Mouse (Mus musculus): Measurements from ENCODE around the gene Slain1. TPM values are rescaled to one million over a fixed set of nuclear protein-coding genes. Genes with fewer than 3 reads are reported as not detected.
A peak's percentile ranks its signal among the peaks of the same experiment; 100 is the strongest.

The Slain1 gene
- total RNA-seq (2014; rRNA removed) (100 and 104 TPM in 2 replicates), polyA plus RNA-seq (2015; fragmentation: Nextera tagmentation; extraction: Ambion mirVana) (42.6 and 44.2 TPM in 2 replicates)

DNA sequence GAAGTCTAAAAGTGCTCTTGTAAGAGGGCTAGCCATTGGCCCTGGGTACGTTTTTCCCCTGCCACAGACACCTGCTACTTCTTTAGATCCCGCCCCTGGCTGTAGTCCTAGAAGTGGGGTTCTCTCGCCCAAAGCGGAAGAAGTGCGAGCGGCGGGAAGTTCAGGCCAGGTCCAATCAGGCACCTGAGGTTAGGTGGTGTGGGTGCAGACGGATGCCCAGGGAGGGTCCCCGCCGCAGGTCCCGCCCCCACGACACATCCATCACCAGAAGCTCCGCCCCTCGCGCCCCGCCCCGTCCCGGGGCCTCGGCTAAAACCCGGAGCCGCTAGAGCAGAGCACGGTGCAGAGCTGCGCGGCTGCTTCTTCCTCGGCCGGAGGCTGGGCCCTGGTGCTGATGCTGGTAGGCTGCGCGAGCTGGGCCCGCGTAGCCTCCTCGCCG is at the start of gene Slain1:
Gene Slain1 (plus strand): TSS at position 333 of the 439 bp plus-strand sequence.
- no peak for TF ChIP-seq CTCF (IDR thresholded peaks at IDR 0.05; ENCODE audit: low read depth)
- Histone ChIP-seq H3K4me1 (ENCODE audit: insufficient read depth) (peaks cover 24% of the 10 kb centered on the region; the same call in 1 of the 2 replicates), H3K36me3 (ENCODE audit: insufficient read depth) (no peaks in the 10 kb centered on the region), H3K9ac (peak within 1 kb of the TSS; percentile 98), H3K9me3 (ENCODE audit: low read length) (no peaks in the 10 kb centered on the region), H3K27me3 (ENCODE audit: insufficient read depth, low read length) (no peaks in the 10 kb centered on the region), H3K4me3 (ENCODE audit: low read depth, low read length) (peak within 1 kb of the TSS; percentile 68), H3K4me2 (ENCODE audit: low read depth) (peak within 1 kb of the TSS; percentile 76), H3K27ac (ENCODE audit: low read depth, low read length) (peak within 1 kb of the TSS; percentile 95)
- DNase-seq (peak; percentile 95), ATAC-seq (peak; percentile 96)
- under 1% methylated on average over 32 of the region's 32 CpGs for WGBS

DNA sequence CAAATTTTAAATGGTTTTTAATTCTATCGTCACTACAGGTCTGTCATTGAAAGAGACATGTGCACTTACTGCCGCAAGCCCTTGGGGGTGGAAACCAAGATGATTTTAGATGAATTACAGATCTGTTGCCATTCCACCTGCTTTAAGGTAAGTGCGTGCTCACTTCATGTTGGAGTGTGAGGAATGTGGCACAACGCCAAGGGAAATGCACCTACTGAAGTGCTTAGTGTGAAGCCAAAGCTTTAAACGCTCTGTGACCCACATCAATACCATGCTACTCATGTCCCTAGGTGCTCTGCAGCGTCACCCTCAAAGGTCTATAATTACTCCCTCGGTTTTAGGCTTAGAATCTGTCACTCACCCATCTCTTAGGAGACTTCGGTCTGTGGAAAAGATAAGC is 42.0 kb upstream of the Slain1 start:
- Histone ChIP-seq H3K4me3 (ENCODE audit: low read depth, low read length) (no peak overlapping the region), H3K27me3 (ENCODE audit: insufficient read depth, low read length) (no peaks in the 10 kb centered on the region), H3K4me2 (ENCODE audit: low read depth) (no peak overlapping the region), H3K36me3 (ENCODE audit: insufficient read depth) (no peaks in the 10 kb centered on the region), H3K9me3 (ENCODE audit: low read length) (no peaks in the 10 kb centered on the region), H3K9ac (no peak overlapping the region), H3K4me1 (ENCODE audit: insufficient read depth) (no peaks in the 10 kb centered on the region), H3K27ac (ENCODE audit: low read depth, low read length) (no peak overlapping the region)
- WGBS: 82% methylated on average over 8 of the region's 8 CpGs
- no peak for DNase-seq
- no peak for TF ChIP-seq CTCF (IDR thresholded peaks at IDR 0.05; ENCODE audit: low read depth)
- ATAC-seq: no peak

GRCm38 (mm10) chr14:103613573-103614271 is 36.3 kb upstream of the Slain1 start:
- DNase-seq: peak; percentile 13
- peak overlapping the region; percentile 62 for H3K27ac ChIP-seq (ENCODE audit: low read depth, low read length)
- H3K9me3 ChIP-seq (ENCODE audit: low read length): no peaks in the 10 kb centered on the region
- H3K36me3 ChIP-seq (ENCODE audit: insufficient read depth): no peaks in the 10 kb centered on the region
- 24% methylated on average over 6 of the region's 6 CpGs for whole genome bisulfite sequencing
- no peak for TF ChIP-seq CTCF (IDR thresholded peaks at IDR 0.05; ENCODE audit: low read depth)
- no peak overlapping the region for H3K9ac ChIP-seq
- no peaks in the 10 kb centered on the region for H3K4me1 ChIP-seq (ENCODE audit: insufficient read depth)
- H3K4me2 ChIP-seq (ENCODE audit: low read depth): no peak overlapping the region
- no peaks in the 10 kb centered on the region for H3K27me3 ChIP-seq (ENCODE audit: insufficient read depth, low read length)
- no peak overlapping the region for H3K4me3 ChIP-seq (ENCODE audit: low read depth, low read length)
- ATAC-seq: peak; percentile 71; the same call in 1 of the 2 replicates

DNA sequence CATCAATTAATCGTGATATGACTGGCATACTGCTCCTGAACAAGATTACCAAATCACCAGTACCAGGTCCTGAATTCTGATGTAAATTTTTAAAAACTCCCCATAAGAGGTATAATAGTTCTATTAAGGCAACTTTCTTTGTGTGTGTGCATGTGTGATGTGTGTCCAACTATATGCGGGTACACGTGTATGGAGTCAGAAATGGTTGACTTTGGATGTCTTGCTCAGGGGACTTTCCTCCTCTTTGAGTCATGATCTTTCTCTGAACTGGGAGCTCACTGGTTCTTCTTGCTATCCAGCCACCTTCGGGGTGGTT is 35.8 kb upstream of the Slain1 start:
- DNase-seq: no peak
- Histone ChIP-seq H3K9me3 (ENCODE audit: low read length) (no peaks in the 10 kb centered on the region), H3K36me3 (ENCODE audit: insufficient read depth) (no peaks in the 10 kb centered on the region), H3K4me2 (ENCODE audit: low read depth) (no peak overlapping the region), H3K9ac (no peak overlapping the region), H3K4me3 (ENCODE audit: low read depth, low read length) (no peak overlapping the region), H3K27me3 (ENCODE audit: insufficient read depth, low read length) (no peaks in the 10 kb centered on the region), H3K27ac (ENCODE audit: low read depth, low read length) (peak overlapping the region; percentile 62), H3K4me1 (ENCODE audit: insufficient read depth) (no peaks in the 10 kb centered on the region)
- 66% methylated on average over 4 of the region's 4 CpGs for WGBS
- TF ChIP-seq CTCF (IDR thresholded peaks at IDR 0.05; ENCODE audit: low read depth): no peak
- ATAC-seq: no peak; the same call in 1 of the 2 replicates

GRCm38 (mm10) chr14:103619756-103620155 is 30.3 kb upstream of the Slain1 start:
- Histone ChIP-seq H3K27me3 (ENCODE audit: insufficient read depth, low read length) (no peaks in the 10 kb centered on the region), H3K36me3 (ENCODE audit: insufficient read depth) (no peaks in the 10 kb centered on the region), H3K27ac (ENCODE audit: low read depth, low read length) (no peak overlapping the region), H3K9me3 (ENCODE audit: low read length) (no peaks in the 10 kb centered on the region), H3K4me2 (ENCODE audit: low read depth) (no peak overlapping the region), H3K4me1 (ENCODE audit: insufficient read depth) (no peaks in the 10 kb centered on the region), H3K4me3 (ENCODE audit: low read depth, low read length) (no peak overlapping the region), H3K9ac (no peak overlapping the region)
- ATAC-seq (no peak), DNase-seq (no peak)
- WGBS: 92% methylated on average over 4 of the region's 4 CpGs
- no peak for TF ChIP-seq CTCF (IDR thresholded peaks at IDR 0.05; ENCODE audit: low read depth)

DNA sequence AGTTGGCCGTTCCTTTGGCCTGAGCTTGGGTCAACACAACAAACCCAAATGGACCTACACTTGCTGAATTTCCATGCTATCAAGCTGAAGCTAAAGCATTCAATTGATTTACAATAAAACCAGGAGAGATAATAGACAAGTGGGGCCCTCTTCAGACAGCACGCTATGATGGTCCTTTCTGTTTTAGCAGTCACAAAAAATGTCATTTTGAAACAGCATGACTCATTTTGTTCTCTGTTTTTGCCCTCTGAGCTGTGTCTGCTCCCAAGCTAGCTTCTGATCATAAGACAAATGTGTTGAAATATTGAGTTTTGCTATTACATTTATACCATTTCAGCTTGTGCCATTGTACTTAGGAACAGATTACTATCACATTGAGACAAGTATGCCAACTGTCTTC is 28.8 kb upstream of the Slain1 start:
- no peak overlapping the region for H3K4me2 ChIP-seq (ENCODE audit: low read depth)
- no peak overlapping the region for H3K27ac ChIP-seq (ENCODE audit: low read depth, low read length)
- no peaks in the 10 kb centered on the region for H3K36me3 ChIP-seq (ENCODE audit: insufficient read depth)
- WGBS: 88% methylated on average over 2 of the region's 2 CpGs
- DNase-seq (no peak), ATAC-seq (no peak)
- TF ChIP-seq CTCF (IDR thresholded peaks at IDR 0.05; ENCODE audit: low read depth): no peak
- no peaks in the 10 kb centered on the region for H3K9me3 ChIP-seq (ENCODE audit: low read length)
- no peaks in the 10 kb centered on the region for H3K4me1 ChIP-seq (ENCODE audit: insufficient read depth)
- H3K4me3 ChIP-seq (ENCODE audit: low read depth, low read length): no peak overlapping the region
- H3K27me3 ChIP-seq (ENCODE audit: insufficient read depth, low read length): no peaks in the 10 kb centered on the region
- H3K9ac ChIP-seq: no peak overlapping the region

GRCm38 (mm10) chr14:103626100-103626499 is 23.9 kb upstream of the Slain1 start:
- no peaks in the 10 kb centered on the region for H3K36me3 ChIP-seq (ENCODE audit: insufficient read depth)
- H3K27ac ChIP-seq (ENCODE audit: low read depth, low read length): no peak overlapping the region
- no peak for ATAC-seq
- 90% methylated on average over 6 of the region's 6 CpGs for WGBS
- H3K4me2 ChIP-seq (ENCODE audit: low read depth): no peak overlapping the region
- no peak overlapping the region for H3K4me3 ChIP-seq (ENCODE audit: low read depth, low read length)
- no peaks in the 10 kb centered on the region for H3K4me1 ChIP-seq (ENCODE audit: insufficient read depth)
- no peak for TF ChIP-seq CTCF (IDR thresholded peaks at IDR 0.05; ENCODE audit: low read depth)
- no peak for DNase-seq
- H3K27me3 ChIP-seq (ENCODE audit: insufficient read depth, low read length): no peaks in the 10 kb centered on the region
- H3K9me3 ChIP-seq (ENCODE audit: low read length): no peaks in the 10 kb centered on the region
- H3K9ac ChIP-seq: no peak overlapping the region

Measured in forebrain, postnatal 0 days (tissue).